9 mouse cellular contexts compared by ENCODE assay signal in the genomic region with DNA sequence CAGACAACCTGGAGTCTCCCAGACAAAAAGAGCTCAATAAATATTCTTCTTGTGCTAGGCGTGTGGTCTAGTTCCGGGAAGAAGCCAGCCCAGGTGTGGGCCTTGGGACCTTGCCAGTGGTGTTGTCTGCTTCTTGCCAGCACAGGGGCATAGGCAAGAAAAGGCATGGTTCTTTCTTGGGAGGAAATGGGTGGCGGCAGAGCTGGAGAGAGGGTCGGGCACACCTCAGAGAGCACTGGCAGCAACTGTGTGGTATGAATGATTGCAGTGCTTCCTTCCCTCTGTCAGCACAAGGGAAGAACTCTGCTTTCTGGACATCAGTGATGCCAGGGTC.
DNase-seq lines count a peak whose midpoint lies in the region; ATAC-seq and TF ChIP-seq lines count a peak whose summit lies in the region.
"Had no signal": no experiment of that assay in that cellular context is flagged by ENCODE, and none has a peak within 500 bp of the region (broad histone marks: within the 10 kb centered on the region; RNA-seq: fewer than 3 reads in every experiment).

No protein-coding gene starts in this region.

- WGBS in lung, embryonic 14.5 days: 33% methylated on average over 4 of the region's 4 CpGs
- 29% methylated on average over 4 of the region's 4 CpGs for WGBS in forebrain, embryonic 11.5 days
- WGBS in limb, embryonic 10.5 days: 48% methylated on average over 4 of the region's 4 CpGs
- WGBS in olfactory bulb, adult 2 months: 22% methylated on average over 4 of the region's 4 CpGs

- no peak for TF ChIP-seq CTCF in lung, embryonic 14.5 days (IDR thresholded peaks at IDR 0.05; ENCODE audit: low read depth)
- TF ChIP-seq CTCF in olfactory bulb, adult 2 months (IDR thresholded peaks at IDR 0.05; ENCODE audit: insufficient read depth, low read depth, low read length): no peak

- no peaks in the 10 kb centered on the region for H3K36me3 ChIP-seq in lung, embryonic 14.5 days (ENCODE audit: insufficient read depth)
- H3K36me3 ChIP-seq in forebrain, embryonic 11.5 days (ENCODE audit: control insufficient read depth, insufficient read depth, low read length): no peaks in the 10 kb centered on the region
- H3K36me3 ChIP-seq in limb, embryonic 10.5 days: no peaks in the 10 kb centered on the region
- H3K36me3 ChIP-seq: liver, embryonic 12.5 days had no signal

- H3K27me3 ChIP-seq in lung, embryonic 14.5 days (ENCODE audit: insufficient read depth, low read length): no peaks in the 10 kb centered on the region
- no peaks in the 10 kb centered on the region for H3K27me3 ChIP-seq in forebrain, embryonic 11.5 days (ENCODE audit: control insufficient read depth, insufficient read depth, low read length)
- no peaks in the 10 kb centered on the region for H3K27me3 ChIP-seq in limb, embryonic 10.5 days (ENCODE audit: low read depth, poor library complexity, severe bottlenecking)

- no peak for TF ChIP-seq POLR2A in olfactory bulb, adult 2 months (IDR thresholded peaks at IDR 0.05; ENCODE audit: insufficient read depth, low read depth, low read length)

- peaks cover 51% of the 10 kb centered on the region for H3K4me1 ChIP-seq in lung, embryonic 14.5 days (ENCODE audit: insufficient read depth)
- H3K4me1 ChIP-seq in forebrain, embryonic 11.5 days (replicated peaks; ENCODE audit: control insufficient read depth, insufficient read depth, low read length): peaks cover 51% of the 10 kb centered on the region
- peaks cover 96% of the 10 kb centered on the region for H3K4me1 ChIP-seq in limb, embryonic 10.5 days
- peaks cover 80% of the 10 kb centered on the region for H3K4me1 ChIP-seq in olfactory bulb, adult 2 months (ENCODE audit: control insufficient read depth, insufficient read depth, low read length)

- DNase-seq in lung, embryonic 14.5 days: no peak
- no peak for DNase-seq in lung, postnatal 4 days
- DNase-seq in forebrain, embryonic 11.5 days (ENCODE audit: low spot score): no peak
- no peak for DNase-seq in limb, embryonic 10.5 days (ENCODE audit: low spot score)
- DNase-seq in right cerebral cortex, adult 2 months (ENCODE audit: low spot score in 2 of 2): no peak
- no peak for DNase-seq in layer of hippocampus, postnatal 10 days (ENCODE audit: low spot score in 2 of 2)

- ATAC-seq in lung, embryonic 14.5 days (ENCODE audit: insufficient read depth): no peak
- 0 out of 2 replicates have a peak, but pooled peaks have one; percentile 2 for ATAC-seq in forebrain, embryonic 11.5 days (replicated peaks; ENCODE audit: low FRiP score)
- ATAC-seq: liver, embryonic 12.5 days had no signal

- no peak overlapping the region for H3K4me2 ChIP-seq in lung, embryonic 14.5 days
- peak overlapping the region; percentile 3; the same call in 1 of the 2 replicates for H3K4me2 ChIP-seq in forebrain, embryonic 11.5 days (ENCODE audit: low read depth, low read length, severe bottlenecking)
- H3K4me2 ChIP-seq: liver, embryonic 12.5 days had no signal

- H3K4me3 ChIP-seq in lung, embryonic 14.5 days (ENCODE audit: low read depth, low read length): no peak overlapping the region
- no peak overlapping the region for H3K4me3 ChIP-seq in forebrain, embryonic 11.5 days (ENCODE audit: low read depth, low read length)
- H3K4me3 ChIP-seq in limb, embryonic 10.5 days: peak overlapping the region; percentile 16; the same call in 1 of the 2 replicates
- no peak overlapping the region for H3K4me3 ChIP-seq in olfactory bulb, adult 2 months (ENCODE audit: insufficient read depth, low read depth, low read length)
- H3K4me3 ChIP-seq: liver, embryonic 12.5 days; myocyte had no signal

- H3K9ac ChIP-seq in lung, embryonic 14.5 days: no peak overlapping the region
- peak overlapping the region; percentile 32; the same call in 1 of the 2 replicates for H3K9ac ChIP-seq in forebrain, embryonic 11.5 days (ENCODE audit: low read length)
- H3K9ac ChIP-seq: liver, embryonic 12.5 days had no signal

- peak overlapping the region; percentile 44; the same call in 1 of the 2 replicates for H3K27ac ChIP-seq in lung, embryonic 14.5 days (ENCODE audit: low read depth)
- peak overlapping the region; percentile 95 for H3K27ac ChIP-seq in forebrain, embryonic 11.5 days (ENCODE audit: low read depth, low read length)
- peak overlapping the region; percentile 85 for H3K27ac ChIP-seq in limb, embryonic 10.5 days
- peak overlapping the region; percentile 100 for H3K27ac ChIP-seq in olfactory bulb, adult 2 months (ENCODE audit: insufficient read depth, low read depth, low read length)
- H3K27ac ChIP-seq: liver, embryonic 12.5 days had no signal

- H3K9me3 ChIP-seq in lung, embryonic 14.5 days (ENCODE audit: low read depth, low read length): no peaks in the 10 kb centered on the region
- no peaks in the 10 kb centered on the region for H3K9me3 ChIP-seq in forebrain, embryonic 11.5 days (ENCODE audit: control insufficient read depth, low read length)
- no peaks in the 10 kb centered on the region for H3K9me3 ChIP-seq in limb, embryonic 10.5 days (replicated peaks)
- H3K9me3 ChIP-seq: liver, embryonic 12.5 days had no signal

Comparison
In these comparisons a context has a peak if more than half of its experiments do, and no peak if none do; other contexts are left out.
1. H3K27ac ChIP-seq: peak in every context shown above with its lines; median percentile 100 in olfactory bulb, adult 2 months; 95 in forebrain, embryonic 11.5 days; 85 in limb, embryonic 10.5 days; 44 in lung, embryonic 14.5 days.